Mouse (Mus musculus) E14TG2a.4 (cell line): ENCODE measurements at regions not wholly inside any gene's neighbourhood (a gene's known extent, or its start where the extent isn't known, plus 50 kb on each side); places are given as distances from the start of the nearest gene placed in this dataset.

Source experiments
- CTCF ChIP-seq: conservative IDR thresholded peaks from 2 replicates; pipeline ENCODE4 v1.5.1; 2014; ENCODE audit warnings: low read length
- NANOG ChIP-seq: IDR thresholded peaks from 2 replicates; pipeline ENCODE4 v1.6.1; 2014; ENCODE audit warnings: borderline replicate concordance, low read length, mixed read lengths

- no peak for TF ChIP-seq CTCF
- no peak for TF ChIP-seq NANOG
These were observed 57.8 kb upstream of the Arl15 start for GRCm38 (mm10) chr13:113736468-113736867.
